Mouse (Mus musculus): ENCODE data around the gene 4930544D05Rik. TPM values are rescaled to one million over a fixed set of nuclear protein-coding genes. Genes with fewer than 3 reads are reported as not detected.

Gene 4930544D05Rik
- total RNA-seq, 2 experiments from 2014 or later = not detected

- DNase-seq (ENCODE audit: low spot score in 2 of 2) = peak; percentile 80 to 85
These were observed 39.4 kb downstream of the 4930544D05Rik start for GRCm38 (mm10) chr11:70654923-70655570.

- DNase-seq (ENCODE audit: low spot score in 2 of 2) = peak; percentile 72 to 77
These were observed 40.2 kb downstream of the 4930544D05Rik start for GRCm38 (mm10) chr11:70655571-70656455.

GRCm38 (mm10) chr11:70656456-70656927 is 40.8 kb downstream of the 4930544D05Rik start:
- no peak for DNase-seq (ENCODE audit: low spot score in 2 of 2)

GRCm38 (mm10) chr11:70656964-70657363 is 41.3 kb downstream of the 4930544D05Rik start, which contains the start of gene Eno3:
Eno3 (plus strand) TSS chr11:70657202.
- no peak for DNase-seq (ENCODE audit: low spot score in 2 of 2)

GRCm38 (mm10) chr11:70657573-70657972 is 41.9 kb downstream of the 4930544D05Rik start:
- DNase-seq (ENCODE audit: low spot score in 2 of 2) = no peak

GRCm38 (mm10) chr11:70657991-70658390 is 42.3 kb downstream of the 4930544D05Rik start:
- no peak for DNase-seq (ENCODE audit: low spot score in 2 of 2)

- DNase-seq (ENCODE audit: low spot score in 2 of 2) = no peak
These were observed 42.9 kb downstream of the 4930544D05Rik start for GRCm38 (mm10) chr11:70658521-70658920.

- no peak for DNase-seq (ENCODE audit: low spot score in 2 of 2)
These were observed 43.3 kb downstream of the 4930544D05Rik start for GRCm38 (mm10) chr11:70658942-70659341.

- DNase-seq (ENCODE audit: low spot score in 2 of 2) = no peak
These were observed 44.9 kb downstream of the 4930544D05Rik start for GRCm38 (mm10) chr11:70660571-70660970.

- DNase-seq (ENCODE audit: low spot score in 2 of 2) = no peak
These were observed 47.5 kb downstream of the 4930544D05Rik start for GRCm38 (mm10) chr11:70663101-70663500.

- no peak for DNase-seq (ENCODE audit: low spot score in 2 of 2)
These were observed 48.3 kb downstream of the 4930544D05Rik start for GRCm38 (mm10) chr11:70663957-70664356.

- DNase-seq (ENCODE audit: low spot score in 2 of 2) = no peak
These were observed 49.1 kb downstream of the 4930544D05Rik start for GRCm38 (mm10) chr11:70664741-70665140.

Other genes starting within 250 kb of the 4930544D05Rik start
- gene Pelp1, start 205.8 kb upstream of the 4930544D05Rik start, total RNA-seq (2021) = 10 to 100 TPM; 17.3 to 21.3 TPM
- gene Arrb2, start 183.2 kb upstream of the 4930544D05Rik start, total RNA-seq (2021) = 10 to 100 TPM; 21.4 to 25.4 TPM
- 10 to 100 TPM; 17.0 to 18.0 TPM for gene Med11, start 163.9 kb upstream of the 4930544D05Rik start, total RNA-seq (2021)
- gene Zmynd15, start 156.4 kb upstream of the 4930544D05Rik start, total RNA-seq (2021) = 1 to 10 TPM; 2.8 to 2.9 TPM
- gene Cxcl16, start 155.9 kb upstream of the 4930544D05Rik start, total RNA-seq (2021) = 10 to 100 TPM; 11.3 to 18.3 TPM
- not detected for gene Tm4sf5, start 110.6 kb upstream of the 4930544D05Rik start, total RNA-seq (2021)
- gene Vmo1, start 101.2 kb upstream of the 4930544D05Rik start, total RNA-seq (2021) = not detected
- not detected for gene Gltpd2, start 96.7 kb upstream of the 4930544D05Rik start, total RNA-seq (2021)
- gene Psmb6, start 90.5 kb upstream of the 4930544D05Rik start, total RNA-seq (2021) = 100 to 1,000 TPM; 271 to 281 TPM
- not detected for gene Gm40193, start 82.9 kb upstream of the 4930544D05Rik start, total RNA-seq (2021)
- 1 to 10 TPM; 6.8 to 8.2 TPM for gene Pld2, start 75.8 kb upstream of the 4930544D05Rik start, total RNA-seq (2021)
- 10 to 100 TPM; 45.8 to 49.6 TPM for gene Mink1, start 53.0 kb upstream of the 4930544D05Rik start, total RNA-seq (2021)
- under 1 TPM in 1 of 2 experiments, not detected in 1; 0.38 TPM for gene Chrne, start 3.4 kb downstream of the 4930544D05Rik start, total RNA-seq (2021)
- gene Gp1ba, start 23.3 kb downstream of the 4930544D05Rik start, total RNA-seq (2021) = under 1 TPM in 1 of 2 experiments, not detected in 1; 0.22 TPM
- gene Rnf167, start 31.4 kb downstream of the 4930544D05Rik start, total RNA-seq (2021) = 10 to 100 TPM; 72.6 to 80.7 TPM
- 100 to 1,000 TPM; 131 to 138 TPM for gene Slc25a11, start 31.6 kb downstream of the 4930544D05Rik start, total RNA-seq (2021)
- gene Pfn1, start 38.8 kb downstream of the 4930544D05Rik start, total RNA-seq (2021) = 100 to 1,000 TPM; 619 to 923 TPM
- 10 to 100 TPM; 29.0 to 44.2 TPM for gene Eno3, start 41.4 kb downstream of the 4930544D05Rik start, total RNA-seq (2021)
- gene Spag7, start 53.6 kb downstream of the 4930544D05Rik start, total RNA-seq (2021) = 10 to 100 TPM; 70.4 to 91.3 TPM
- gene Camta2, start 72.3 kb downstream of the 4930544D05Rik start, total RNA-seq (2021) = 10 to 100 TPM; 43.7 to 54.7 TPM
- gene Inca1, start 84.3 kb downstream of the 4930544D05Rik start, total RNA-seq (2021) = 10 to 100 TPM in 1 of 2 experiments, 1 to 10 TPM in 1; 6.8 to 14.0 TPM
- 100 to 1,000 TPM; 153 to 212 TPM for gene Kif1c, start 84.7 kb downstream of the 4930544D05Rik start, total RNA-seq (2021)
- 1 to 10 TPM; 9.2 to 9.5 TPM for gene Zfp3, start 148.4 kb downstream of the 4930544D05Rik start, total RNA-seq (2021)
- gene Scimp, start 196.7 kb downstream of the 4930544D05Rik start, total RNA-seq (2021) = 1 to 10 TPM; 1.1 to 1.9 TPM
- 100 to 1,000 TPM; 125 to 136 TPM for gene Rabep1, start 228.9 kb downstream of the 4930544D05Rik start, total RNA-seq (2021)

Measured in adrenal gland, adult 18-20 months (tissue).